Mouse (Mus musculus) gastrocnemius, adult 18-20 months (tissue): ENCODE results near the gene Gbx2. TPM values are rescaled to one million over a fixed set of nuclear protein-coding genes. Genes with fewer than 3 reads are reported as not detected.
A peak's percentile ranks its signal among the peaks of the same experiment; 100 is the strongest.

Experiments
- DNase-seq: peaks from one replicate; pipeline ENCODE4 v3.0.0; 2021; ENCODE audit warnings: low spot score
- long read RNA-seq, 2 experiments: library from polyadenylated mRNA; stranded (forward); transcript quantifications; one replicate each; pipeline ENCODE4 v2.0.0; 2021
- total RNA-seq, 2 experiments: library from RNA; stranded (reverse); gene quantifications; 2 replicates each; pipeline ENCODE4 v1.2.3; 2021

The Gbx2 gene
- under 1 TPM; 0.24 to 0.68 TPM for total RNA-seq
- long read RNA-seq, experiment 1, result 0 reads
- long read RNA-seq, experiment 2, result 0 reads

DNA sequence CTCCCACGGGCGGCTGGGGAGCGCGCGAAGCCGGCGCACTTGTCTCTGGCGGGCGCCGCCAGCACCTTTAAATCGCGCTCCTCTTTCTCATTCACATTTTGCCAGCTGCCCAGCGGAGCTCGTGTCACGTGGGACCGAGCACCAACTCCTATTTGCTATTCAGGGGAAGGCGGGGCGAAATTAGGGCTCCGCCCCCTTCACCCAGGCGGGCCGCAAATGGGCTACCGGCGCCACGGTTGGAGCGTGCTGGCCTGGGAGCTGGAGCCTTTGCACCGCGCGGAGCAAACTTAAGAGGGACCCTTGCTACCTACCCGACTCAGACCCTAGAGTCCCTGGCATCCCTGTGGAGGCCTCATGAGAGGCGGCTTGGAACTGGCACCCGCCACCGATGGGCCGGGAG is at the start of gene Gbx2:
TSS of gene Gbx2 (minus strand) at position 60 of the 400 bp plus-strand sequence.
- no peak for DNase-seq

DNA sequence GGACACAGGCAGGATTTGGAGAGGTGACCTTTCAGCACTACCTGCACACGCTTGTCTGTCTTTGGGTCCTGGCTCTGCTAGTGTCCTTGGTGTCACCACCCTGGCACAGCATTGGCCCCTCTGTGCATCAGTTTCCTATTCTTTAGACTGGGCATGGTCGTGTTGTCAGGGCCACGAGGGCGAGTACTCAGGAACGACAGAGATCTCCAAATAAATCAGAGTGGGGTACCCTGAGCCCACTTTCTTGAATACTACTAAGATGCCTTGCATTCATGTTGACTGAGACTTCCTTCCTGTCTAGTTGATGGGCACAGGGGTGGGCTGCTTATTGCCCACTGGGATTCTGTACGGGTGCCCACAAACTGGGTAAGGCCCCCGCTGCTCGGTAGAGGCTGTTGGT is 46.3 kb upstream of the Gbx2 start:
- DNase-seq, result no peak

DNA sequence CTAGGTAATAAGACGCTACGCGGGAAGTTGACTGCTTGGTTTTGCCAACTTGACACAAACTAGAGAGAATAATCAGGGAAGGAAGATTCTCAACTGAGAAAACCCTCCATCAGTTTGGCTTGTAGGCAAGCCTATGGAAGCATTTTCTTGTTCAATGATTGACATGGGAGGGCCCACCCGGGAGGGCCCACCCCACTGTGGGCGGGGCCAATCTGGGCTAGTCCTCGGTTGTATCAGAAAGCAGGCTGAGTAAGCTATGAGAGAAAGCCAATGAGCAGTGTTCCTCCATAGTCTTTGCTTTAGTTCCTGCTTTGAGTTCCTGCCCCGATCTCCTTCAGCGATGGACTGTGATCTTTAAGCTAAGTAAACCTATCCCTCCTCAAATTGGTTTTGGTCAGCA is 45.4 kb upstream of the Gbx2 start:
- DNase-seq, result no peak

DNA sequence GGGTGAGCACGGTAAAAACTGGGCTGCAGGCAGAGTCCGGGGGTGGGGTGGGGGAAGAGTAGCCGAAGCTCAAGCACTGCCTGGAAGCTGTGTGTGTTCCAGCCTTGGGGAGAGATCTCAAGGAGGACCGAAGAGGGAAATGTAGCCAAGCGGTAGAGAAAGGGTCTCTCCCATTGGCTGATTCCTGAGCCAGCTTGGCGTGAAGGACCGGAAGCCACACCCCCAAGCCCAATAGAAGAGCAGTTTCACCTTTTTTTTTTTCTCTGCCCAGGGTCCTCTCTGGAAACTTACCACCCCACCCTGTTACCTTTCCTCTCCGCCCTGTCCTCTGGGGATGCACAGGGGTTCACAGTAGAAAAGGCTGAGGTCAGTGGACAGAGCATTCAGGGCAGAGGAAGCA is 43.6 kb upstream of the Gbx2 start:
- no peak for DNase-seq

DNA sequence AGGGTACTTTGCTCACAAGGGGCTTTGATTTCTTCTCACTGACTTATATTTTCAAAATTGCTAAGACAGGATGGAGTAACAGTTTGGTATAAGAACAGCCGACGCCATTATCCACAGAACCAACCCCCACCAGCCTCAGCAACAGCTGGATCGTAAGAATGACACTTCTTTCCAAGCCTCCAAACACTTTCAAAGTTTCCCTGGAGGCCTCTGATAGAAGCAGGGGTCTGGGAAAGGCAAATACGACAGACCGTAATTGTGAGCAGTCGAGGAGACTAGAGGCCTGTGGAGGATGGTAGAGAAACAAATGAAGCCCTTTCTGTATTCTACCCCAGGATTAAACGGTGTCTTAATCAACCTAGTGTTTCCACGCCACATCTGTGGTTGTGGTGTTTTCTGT is 40.9 kb upstream of the Gbx2 start:
- DNase-seq, result no peak

DNA sequence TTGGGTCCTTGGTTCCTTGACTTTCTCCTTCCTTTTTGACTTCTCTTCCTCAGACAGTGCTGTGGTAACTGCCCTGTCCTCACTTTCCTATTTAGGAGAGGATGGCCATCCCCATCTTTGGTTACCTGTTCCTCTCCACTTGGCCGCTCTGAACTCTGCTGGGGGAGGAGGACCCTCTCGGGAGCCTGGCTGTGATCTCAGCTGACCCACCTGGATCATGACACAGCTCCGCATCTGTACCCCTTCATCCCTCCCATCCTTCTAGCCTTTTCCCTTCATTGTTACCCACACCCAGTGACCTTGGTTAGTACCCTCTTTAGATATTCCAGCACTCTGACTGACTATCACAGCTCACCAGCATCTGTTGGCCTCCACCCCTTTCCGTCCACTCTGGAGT is 38.7 kb upstream of the Gbx2 start:
- DNase-seq, result no peak

DNA sequence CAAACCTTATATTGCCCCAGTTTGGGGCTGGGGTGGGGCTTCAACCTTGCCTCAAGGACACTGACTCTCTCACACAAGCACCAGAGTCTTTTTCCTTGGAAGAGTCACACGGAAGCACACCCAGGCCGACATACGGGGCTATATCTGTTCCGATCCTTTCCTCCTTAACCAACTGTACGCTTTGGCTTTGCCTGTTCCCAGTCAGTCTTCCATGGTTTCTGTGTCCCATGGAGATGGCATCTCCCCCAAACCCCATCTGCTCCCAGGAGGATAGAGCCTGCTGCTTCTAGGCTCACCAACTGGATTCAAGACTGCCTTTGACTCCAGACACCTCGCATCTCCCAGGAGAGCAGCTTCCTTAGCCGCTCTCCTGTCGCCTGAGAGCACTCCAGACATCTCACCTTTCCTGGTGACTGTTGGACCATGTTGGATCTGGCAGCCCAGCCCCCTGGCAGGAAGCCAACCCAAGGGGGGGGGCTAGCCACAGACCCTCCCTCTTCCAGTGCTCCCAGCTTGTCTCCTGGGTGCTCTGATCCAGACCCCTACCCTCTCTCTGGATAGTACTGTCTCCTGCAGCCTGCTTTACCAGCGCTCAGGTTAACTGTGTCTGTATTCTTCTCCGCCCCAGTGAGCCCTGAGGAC is 38.2 kb upstream of the Gbx2 start:
- DNase-seq, result no peak

DNA sequence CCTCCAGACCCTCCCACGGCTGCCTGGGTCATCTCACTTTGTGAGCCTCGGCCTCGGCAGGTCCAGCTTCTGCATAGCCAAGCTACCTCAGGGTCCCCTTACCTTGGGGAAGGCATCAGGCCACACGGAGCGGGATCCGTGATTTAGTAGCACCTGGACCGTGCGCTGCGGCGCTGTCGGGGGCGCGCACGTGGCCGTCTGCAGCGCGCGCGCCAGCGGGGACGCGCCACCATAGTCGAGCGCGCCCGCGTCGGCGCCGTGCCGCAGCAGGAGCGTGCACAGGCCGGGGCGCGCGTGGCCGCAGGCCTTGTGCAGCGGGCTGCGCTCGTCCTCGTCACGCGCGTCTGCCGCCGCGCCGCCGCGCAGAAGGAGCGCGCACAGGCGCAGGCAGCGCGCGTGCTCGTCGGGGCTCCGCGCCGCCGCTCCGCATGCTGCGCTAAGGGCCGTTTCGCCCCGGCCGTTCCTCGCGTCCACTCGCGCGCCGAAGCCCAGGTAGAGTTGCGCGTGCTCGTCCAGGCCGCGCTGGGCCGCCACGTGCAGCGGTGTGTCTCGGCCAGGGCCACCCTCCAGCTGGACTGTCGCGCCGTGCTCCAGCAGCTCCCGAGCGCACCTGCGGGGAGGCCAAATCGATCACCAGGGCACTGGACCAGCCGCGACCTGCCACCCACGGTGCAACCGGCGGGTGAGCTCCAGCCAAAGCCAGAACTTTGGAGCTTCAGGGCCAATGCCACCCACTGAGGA is 37.3 kb upstream of the Gbx2 start:
- DNase-seq, result no peak

DNA sequence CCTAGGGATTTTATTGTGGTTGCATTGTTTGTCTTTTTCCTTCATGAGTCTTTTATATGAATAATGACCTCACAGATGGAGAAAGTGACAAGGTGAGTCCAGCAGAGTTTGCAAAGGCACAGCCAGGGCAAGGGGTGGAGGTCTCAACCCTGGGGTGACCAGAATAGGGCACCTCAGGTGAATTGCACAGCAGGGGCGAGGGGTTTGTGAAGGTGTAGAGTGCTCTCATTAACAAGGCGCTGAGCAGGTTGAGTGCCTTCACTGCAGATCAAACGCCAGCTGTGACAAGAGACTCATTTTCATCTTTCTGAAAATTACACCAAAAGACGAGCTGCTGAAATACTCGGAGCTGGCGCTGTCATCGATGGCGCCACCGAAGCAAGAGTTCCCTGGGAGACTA is 36.6 kb upstream of the Gbx2 start:
- DNase-seq, result no peak

DNA sequence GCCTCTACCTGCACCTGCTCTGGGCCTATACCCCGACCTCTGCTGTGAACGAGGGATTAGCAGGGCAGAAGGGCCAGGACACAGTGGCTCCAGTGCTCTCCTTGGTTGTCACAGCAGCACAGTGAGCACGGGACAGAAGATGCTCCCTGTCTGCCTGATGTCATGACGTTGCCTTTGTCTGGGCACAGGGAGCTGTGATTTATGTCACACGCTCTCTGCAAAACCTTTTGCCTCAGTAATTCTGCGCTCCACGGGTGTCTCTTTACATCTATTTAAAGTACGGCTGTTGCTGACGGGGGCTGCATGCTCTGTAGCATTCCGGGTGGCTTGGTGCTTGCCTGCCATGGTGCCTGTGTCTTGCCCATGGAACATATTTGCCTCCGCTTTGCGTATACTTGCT is 33.4 kb upstream of the Gbx2 start:
- DNase-seq, result peak; percentile 12

DNA sequence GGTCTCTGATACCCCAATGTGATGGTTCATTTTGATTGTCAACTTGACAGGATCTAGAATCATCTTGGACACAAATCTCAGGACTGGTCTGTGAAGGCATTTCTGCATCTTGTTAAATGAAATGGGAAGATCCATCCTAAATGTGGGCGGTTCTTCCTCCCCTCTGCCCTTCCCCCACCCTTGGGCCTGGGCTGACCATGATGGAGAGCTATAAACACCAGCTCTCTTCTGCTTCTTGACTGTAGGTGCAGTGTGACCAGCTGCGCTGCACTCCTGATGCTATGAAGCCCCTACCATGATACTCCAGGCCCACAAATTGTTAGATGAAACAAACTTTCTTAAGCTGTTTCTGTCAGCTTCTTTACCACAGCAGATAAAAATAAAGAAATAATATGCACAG is 32.3 kb upstream of the Gbx2 start:
- no peak for DNase-seq

DNA sequence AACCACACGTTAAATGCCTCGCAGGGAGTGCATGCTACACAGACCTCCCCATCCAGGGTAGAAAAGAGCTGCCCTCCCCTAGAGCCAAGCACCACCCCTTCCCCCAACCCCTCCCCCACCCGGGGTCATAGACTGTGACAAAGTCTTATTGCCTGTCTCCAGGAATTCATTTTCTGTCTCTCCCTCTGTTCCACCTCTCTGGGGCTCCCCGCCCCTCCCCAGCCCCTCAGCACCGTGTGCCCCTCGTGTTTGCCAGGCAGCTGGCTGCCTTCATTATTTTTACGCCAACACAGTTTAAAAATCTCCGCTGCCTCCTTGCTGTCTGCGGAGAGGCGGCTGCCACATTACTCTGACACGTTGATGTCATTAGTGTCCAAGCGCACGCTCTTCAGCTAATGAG is 31.1 kb upstream of the Gbx2 start:
- DNase-seq, result no peak

DNA sequence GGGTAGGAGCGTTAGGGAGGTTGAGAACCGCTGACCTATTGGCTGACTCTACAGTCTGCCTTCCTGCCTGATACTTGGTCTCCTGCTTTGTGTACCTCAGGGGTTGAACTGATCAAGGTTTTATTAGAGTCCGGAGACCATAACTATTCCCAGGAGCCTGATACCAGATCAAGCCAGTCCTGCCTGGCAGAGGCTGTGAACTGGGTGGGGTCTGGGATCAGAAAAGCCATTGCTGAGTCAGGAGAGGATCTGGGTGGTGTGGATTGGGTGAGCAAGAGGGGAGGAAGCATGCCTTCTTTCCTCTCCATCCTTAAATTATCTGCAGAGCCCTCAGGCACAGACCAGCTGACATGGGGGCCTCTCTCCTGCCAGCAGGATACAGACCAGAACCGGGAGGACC is 28.4 kb upstream of the Gbx2 start:
- DNase-seq, result no peak

DNA sequence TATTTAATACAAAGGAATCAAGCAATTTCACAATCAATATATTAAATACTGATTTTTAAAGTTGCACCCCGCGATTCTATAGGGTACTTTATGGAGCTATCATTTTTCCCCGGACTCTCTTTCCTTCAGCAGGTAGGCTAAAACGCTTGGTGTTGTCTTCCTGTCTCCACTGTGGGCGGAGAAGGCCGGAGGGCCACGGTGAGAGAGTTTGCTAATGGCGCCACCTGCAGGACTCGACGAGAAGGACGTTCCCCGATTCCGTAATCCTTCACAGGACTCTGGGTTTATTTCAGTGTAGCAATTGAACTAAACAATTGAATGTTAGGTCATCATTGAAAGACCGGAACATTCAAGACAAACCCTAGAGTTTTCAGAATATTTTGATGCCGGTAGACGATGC is 12.2 kb upstream of the Gbx2 start:
- peak; percentile 84 for DNase-seq

DNA sequence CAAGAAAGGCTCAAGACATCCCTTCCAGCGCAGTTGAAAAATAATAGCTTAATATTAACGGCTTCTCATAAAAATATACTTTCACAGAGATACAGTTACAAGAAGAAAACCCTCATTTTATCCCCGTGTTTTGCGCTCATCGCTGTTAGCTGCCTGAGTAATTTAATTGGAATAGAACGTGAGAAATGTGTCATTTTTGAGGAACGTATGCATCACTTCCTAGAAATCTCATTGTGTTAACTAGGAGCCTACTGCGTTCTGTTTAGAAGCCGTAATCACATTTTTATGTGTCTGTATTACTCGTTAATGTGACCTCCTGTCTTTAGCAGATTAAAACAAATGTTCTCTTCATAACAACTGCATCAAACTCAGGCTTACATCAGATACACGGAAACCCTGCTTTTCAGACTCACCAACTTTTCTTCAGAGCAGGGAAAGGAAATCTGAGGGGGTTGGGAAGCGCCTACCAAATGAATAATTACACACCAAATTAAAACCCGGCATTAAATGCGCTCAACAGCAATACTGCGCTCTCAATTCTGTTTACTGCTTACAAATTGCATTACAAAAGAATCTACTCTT is 11.5 kb upstream of the Gbx2 start:
- no peak for DNase-seq

DNA sequence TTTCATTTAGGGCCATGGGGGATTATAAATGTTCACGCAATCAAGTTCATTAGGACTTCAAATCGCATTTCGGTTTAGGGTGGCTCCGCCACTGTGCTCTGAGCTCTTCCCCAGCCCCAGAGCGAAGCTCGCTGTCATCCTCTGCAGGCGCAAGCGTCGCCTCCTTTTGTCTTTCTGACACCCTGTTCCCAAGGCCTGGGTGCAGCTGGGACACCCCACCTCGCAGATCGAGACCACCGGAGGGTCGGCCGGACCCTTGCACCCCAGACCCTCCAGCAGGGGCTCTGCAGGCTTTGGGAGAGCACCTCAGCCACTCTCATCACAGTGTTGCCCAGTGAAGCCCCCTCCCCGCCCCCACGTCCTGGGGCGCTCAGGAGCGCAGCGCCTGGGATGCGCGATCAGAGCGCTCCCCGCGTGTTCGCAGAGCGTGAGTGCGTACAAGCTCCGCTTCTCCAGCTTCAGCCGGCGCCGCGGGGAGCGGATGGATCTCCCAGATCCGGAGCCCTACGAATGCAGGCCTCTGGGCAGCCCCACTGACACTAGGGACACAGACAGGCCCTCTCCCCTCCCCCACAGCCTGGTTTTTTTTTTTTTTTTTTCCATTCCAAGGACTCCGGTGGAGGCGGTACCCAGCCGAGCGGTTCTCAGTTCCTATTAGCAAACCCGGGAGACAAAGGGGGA is 10.9 kb upstream of the Gbx2 start:
- no peak for DNase-seq

DNA sequence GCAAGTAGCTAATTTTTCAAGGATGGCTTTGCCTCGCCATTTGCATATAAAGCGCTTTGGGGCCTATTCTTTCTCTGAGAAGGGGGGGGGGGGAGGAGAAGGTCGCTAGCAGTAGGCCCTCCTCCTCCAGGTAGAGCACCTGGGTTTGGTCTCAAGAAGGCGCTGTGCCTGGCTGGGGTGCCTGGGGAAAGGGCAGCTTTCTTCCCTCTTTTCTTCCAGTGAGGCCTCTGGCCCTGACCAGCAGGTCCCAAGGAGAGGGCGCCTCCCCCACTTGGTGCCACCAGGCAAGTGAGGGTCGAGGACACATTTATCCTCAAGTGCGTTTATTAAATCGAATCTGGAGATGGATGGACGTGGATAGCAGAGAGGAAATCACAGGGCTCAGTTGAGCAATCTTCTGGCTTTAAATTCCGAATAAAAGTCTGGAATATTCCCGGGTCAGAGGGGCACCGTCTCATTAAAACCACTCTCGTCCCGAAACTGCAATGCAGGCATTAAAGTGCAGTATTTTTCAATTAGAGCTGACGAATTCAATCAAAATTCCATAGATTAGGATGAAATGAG is 10.1 kb upstream of the Gbx2 start:
- no peak for DNase-seq

DNA sequence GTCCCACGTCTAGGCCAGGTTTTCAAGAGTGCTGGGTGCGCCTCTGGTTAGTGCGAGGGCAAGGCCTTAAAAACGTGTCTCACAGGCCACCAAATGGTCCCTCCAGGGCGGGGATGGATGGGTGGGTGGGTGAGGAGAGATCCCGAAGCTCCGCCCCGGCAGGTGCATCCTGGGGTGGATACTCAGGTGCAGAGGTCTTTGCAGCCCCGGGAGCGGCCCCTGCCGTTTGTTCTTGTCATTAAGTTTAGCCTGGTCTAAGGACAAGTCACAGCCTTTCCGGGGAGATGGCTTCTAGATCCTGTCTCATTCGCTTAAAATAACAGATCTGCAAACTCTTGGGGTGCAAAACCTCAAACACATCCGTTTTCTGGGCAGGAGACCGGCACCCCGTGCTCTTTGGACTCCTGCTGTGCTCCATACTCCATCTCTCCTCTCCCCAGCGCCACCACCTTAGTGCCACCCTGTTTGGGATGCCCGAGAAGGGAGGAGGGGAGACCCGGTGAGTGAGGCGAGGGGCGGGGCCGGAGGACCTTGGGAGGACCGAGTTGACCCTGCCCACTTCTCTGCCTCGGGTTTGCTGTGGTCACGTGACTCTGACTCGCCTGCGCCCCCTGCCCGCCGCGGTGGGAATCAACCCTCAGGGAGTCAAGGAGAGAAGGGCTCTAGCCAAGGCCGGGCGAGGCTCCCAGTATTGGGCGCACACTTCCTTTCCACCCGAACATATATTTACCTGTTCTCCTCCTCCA is 9.2 kb upstream of the Gbx2 start:
- DNase-seq, result peak; percentile 69

DNA sequence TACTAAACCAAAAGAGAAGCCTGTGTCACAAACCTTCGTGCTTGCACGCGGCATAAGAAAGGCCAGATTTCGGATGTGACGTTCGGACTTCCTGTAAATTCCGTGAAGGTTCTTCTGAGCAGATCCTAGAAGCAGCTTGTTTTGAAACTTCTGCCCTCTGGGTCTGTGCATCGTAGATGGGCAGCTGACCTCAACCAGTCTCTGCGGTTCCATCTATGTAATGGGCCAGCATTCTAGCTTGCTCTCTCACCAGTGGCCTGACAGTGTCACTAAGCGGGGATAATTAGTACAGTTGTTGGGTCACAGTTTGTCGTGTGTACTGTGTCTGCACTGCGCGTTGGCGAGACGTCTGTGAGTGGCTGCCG is 8.6 kb upstream of the Gbx2 start:
- DNase-seq, result no peak

DNA sequence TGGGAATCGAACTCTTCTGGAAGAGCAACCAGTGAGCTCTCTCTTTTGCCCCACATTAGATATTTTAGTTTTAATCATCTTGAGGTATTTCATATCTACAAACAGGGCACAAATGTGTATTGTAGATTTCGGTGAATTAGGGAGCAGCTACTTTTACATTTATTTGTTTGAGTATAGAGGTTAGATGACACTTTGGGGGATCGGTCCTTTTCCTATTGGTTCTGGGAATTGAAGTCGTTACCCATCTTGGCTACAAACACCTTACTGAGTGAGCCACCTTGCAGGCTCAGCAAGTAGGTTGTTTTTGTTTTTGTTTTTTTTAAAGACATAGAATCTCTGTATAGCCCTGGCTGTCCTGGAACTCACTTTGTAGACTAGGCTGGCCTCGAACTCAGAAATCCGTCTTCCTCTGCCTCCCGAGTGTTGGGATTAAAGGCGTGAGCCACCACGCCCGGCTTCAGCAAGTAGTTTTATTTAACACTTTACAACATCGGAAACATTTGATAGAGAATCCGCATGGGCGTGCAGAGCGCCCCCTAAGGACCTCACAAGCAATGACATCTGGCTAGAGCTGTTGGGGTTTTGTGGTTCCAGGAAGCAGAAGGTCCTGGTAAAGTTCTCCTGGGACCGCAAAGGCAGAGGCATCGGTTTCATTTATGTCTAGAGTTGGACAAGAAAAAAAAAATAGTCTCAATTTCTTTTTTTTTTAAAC is 8.1 kb upstream of the Gbx2 start:
- DNase-seq, result no peak
